Mouse (Mus musculus) CH12.LX (cell line): Measurements from ENCODE around the gene Neil1.

ENCODE experiments used
- CTCF ChIP-seq, 2 experiments: IDR thresholded peaks in 1 of 2; conservative IDR thresholded peaks in 1 of 2; 2 replicates each; pipeline ENCODE4 v1.5.1; 2011 to 2012; ENCODE audit warnings: low read depth in 2 of 2, low read length in 2 of 2, improper control_type of control experiment in 1 of 2, inconsistent platforms in 1 of 2, mild to moderate bottlenecking in 1 of 2, moderate library complexity in 1 of 2
- EP300 ChIP-seq: IDR thresholded peaks from 2 replicates; pipeline ENCODE4 v1.6.1; 2011; ENCODE audit warnings: low read length, improper control_type of control experiment
- HCFC1 ChIP-seq: IDR thresholded peaks from 2 replicates; pipeline ENCODE4 v1.6.1; 2012; ENCODE audit warnings: low read depth, mild to moderate bottlenecking, inconsistent platforms, low read length, improper control_type of control experiment
- KAT2A ChIP-seq: IDR thresholded peaks from 2 replicates; pipeline ENCODE4 v1.6.1; 2012; ENCODE audit warnings: low read length, improper control_type of control experiment, inconsistent platforms; ENCODE audit not compliant: insufficient replicate concordance
- NRF1 ChIP-seq: IDR thresholded peaks from 2 replicates; pipeline ENCODE4 v1.6.1; 2014; ENCODE audit warnings: low read depth, mild to moderate bottlenecking, inconsistent platforms, low read length, improper control_type of control experiment, moderate library complexity
- POLR2A ChIP-seq: IDR thresholded peaks from 2 replicates; pipeline ENCODE4 v1.6.1; 2011; ENCODE audit warnings: low read depth, mild to moderate bottlenecking, improper control_type of control experiment, low read length
- RCOR1 ChIP-seq: conservative IDR thresholded peaks from 2 replicates; pipeline ENCODE4 v1.6.1; 2012; ENCODE audit warnings: low read depth, mild to moderate bottlenecking, inconsistent platforms, low read length, improper control_type of control experiment
- USF1 ChIP-seq: IDR thresholded peaks from 2 replicates; pipeline ENCODE4 v1.6.1; 2014; ENCODE audit warnings: low read depth, mild to moderate bottlenecking, inconsistent platforms, low read length, improper control_type of control experiment
- ZMIZ1 ChIP-seq: IDR thresholded peaks from 2 replicates; pipeline ENCODE4 v1.6.1; 2012; ENCODE audit warnings: low read depth, mild to moderate bottlenecking, inconsistent platforms, low read length, improper control_type of control experiment
- ZNF384 ChIP-seq: IDR thresholded peaks from 2 replicates; pipeline ENCODE4 v1.6.1; 2012; ENCODE audit warnings: low read depth, low read length, improper control_type of control experiment, inconsistent platforms

DNA sequence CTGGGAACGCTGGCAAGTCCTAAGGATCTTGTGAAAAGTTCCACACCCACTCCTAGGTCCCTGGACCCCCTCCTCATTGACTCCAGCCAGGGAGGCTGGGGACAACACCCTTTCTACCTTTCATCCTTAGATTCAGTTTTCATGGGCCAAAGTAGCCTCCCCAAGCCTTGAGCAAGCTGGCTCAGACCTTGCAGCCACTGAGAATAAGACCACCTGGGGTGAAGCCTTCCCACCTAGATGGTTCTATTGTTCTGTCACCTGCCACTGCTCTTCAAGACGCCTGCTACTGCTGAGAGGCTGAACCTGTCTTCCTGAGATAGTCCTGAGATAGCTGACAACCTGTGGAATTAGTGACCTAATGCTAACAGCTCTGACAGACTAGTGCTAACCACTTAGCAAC lies 15.0 kb upstream of the Neil1 start:
- no peak for TF ChIP-seq CTCF (conservative IDR thresholded peaks at IDR 0.05 in 1 of 2, IDR thresholded peaks at IDR 0.05 in 1 of 2; ENCODE audit: low read depth in 2 of 2, low read length in 2 of 2)
- TF ChIP-seq HCFC1: no peak
- TF ChIP-seq ZMIZ1: no peak
- TF ChIP-seq EP300: no peak
- no peak for TF ChIP-seq ZNF384
- no peak for TF ChIP-seq USF1
- TF ChIP-seq RCOR1: no peak
- TF ChIP-seq POLR2A: no peak
- no peak for TF ChIP-seq KAT2A
- no peak for TF ChIP-seq NRF1
